Mouse (Mus musculus) gastrocnemius, adult 8-10 months (tissue): Measurements from ENCODE around the gene Kdm6a. TPM values are rescaled to one million over a fixed set of nuclear protein-coding genes. Genes with fewer than 3 reads are reported as not detected.

Source experiments
- DNase-seq, 2 experiments: peaks; one replicate each; pipeline ENCODE4 v3.0.0; 2022; ENCODE audit warnings: low spot score in 2 of 2
- total RNA-seq, 4 experiments: library from RNA; stranded (reverse); gene quantifications; 2 replicates each; pipeline ENCODE4 v1.2.4; 2022

Gene Kdm6a
- total RNA-seq: 10 to 100 TPM; 15.5 to 34.9 (median 23.5) TPM

- DNase-seq: peak; percentile 97 to 100
Measured at GRCm38 (mm10) chrX:18162192-18162857, at the start of gene Kdm6a. Gene Kdm6a, plus strand, starts transcription at chrX:18162575.

- no peak for DNase-seq
Measured at GRCm38 (mm10) chrX:18145557-18145956, 16.8 kb upstream of the Kdm6a start, which contains the start of gene Dusp21. Gene Dusp21, plus strand, starts transcription at chrX:18145857.

- DNase-seq: no peak
Measured at GRCm38 (mm10) chrX:18160734-18161442, 1.5 kb upstream of the Kdm6a start.

- no peak for DNase-seq
Measured at GRCm38 (mm10) chrX:18161796-18162191, 581 bp upstream of the Kdm6a start.

GRCm38 (mm10) chrX:18162861-18163731, 721 bp downstream of the Kdm6a start:
- peak; percentile 10 to 59 for DNase-seq

- no peak for DNase-seq
Measured at GRCm38 (mm10) chrX:18163917-18164624, 1.7 kb downstream of the Kdm6a start.

- DNase-seq: no peak
Measured at GRCm38 (mm10) chrX:18165121-18165520, 2.7 kb downstream of the Kdm6a start.

GRCm38 (mm10) chrX:18166961-18167360, 4.6 kb downstream of the Kdm6a start:
- DNase-seq: no peak

- no peak for DNase-seq
Measured at GRCm38 (mm10) chrX:18168940-18169339, 6.6 kb downstream of the Kdm6a start.

- DNase-seq: no peak
Measured at GRCm38 (mm10) chrX:18174831-18175230, 12.5 kb downstream of the Kdm6a start.

GRCm38 (mm10) chrX:18177803-18178202, 15.4 kb downstream of the Kdm6a start:
- no peak for DNase-seq

- no peak for DNase-seq
Measured at GRCm38 (mm10) chrX:18179492-18179891, 17.1 kb downstream of the Kdm6a start.

GRCm38 (mm10) chrX:18187203-18187602, 24.8 kb downstream of the Kdm6a start:
- DNase-seq: no peak

- no peak for DNase-seq
Measured at GRCm38 (mm10) chrX:18188293-18188692, 25.9 kb downstream of the Kdm6a start.

GRCm38 (mm10) chrX:18239572-18239971, 77.2 kb downstream of the Kdm6a start:
- no peak for DNase-seq

GRCm38 (mm10) chrX:18250621-18251020, 88.2 kb downstream of the Kdm6a start:
- no peak for DNase-seq

- DNase-seq: no peak
Measured at GRCm38 (mm10) chrX:18254767-18255166, 92.4 kb downstream of the Kdm6a start.

GRCm38 (mm10) chrX:18258238-18258809, 95.9 kb downstream of the Kdm6a start:
- no peak for DNase-seq

GRCm38 (mm10) chrX:18278561-18278960, 116.2 kb downstream of the Kdm6a start:
- DNase-seq: peak in 1 of 2 experiments; percentile 33

- no peak for DNase-seq
Measured at GRCm38 (mm10) chrX:18280134-18280533, 117.8 kb downstream of the Kdm6a start.
